Mouse (Mus musculus) olfactory bulb, adult 2 months (tissue): ENCODE results near the gene Tmem214.

Experiments
- CTCF ChIP-seq: fragments of 200-500 bp; IDR thresholded peaks from 2 replicates; pipeline ENCODE4 v1.5.1; 2012; ENCODE audit warnings: low read depth, mild to moderate bottlenecking, low read length, moderate library complexity; ENCODE audit not compliant: insufficient read depth
- POLR2A ChIP-seq: fragments of 200-500 bp; IDR thresholded peaks from 2 replicates; pipeline ENCODE4 v1.6.1; 2012; ENCODE audit warnings: mild to moderate bottlenecking, low read depth, low read length, moderate library complexity; ENCODE audit not compliant: insufficient read depth

- TF ChIP-seq CTCF: no peak
- TF ChIP-seq POLR2A: no peak
These were observed 50.3 kb downstream of the Tmem214 start for GRCm38 (mm10) chr5:30917891-30918670.
